Mouse (Mus musculus) cortical plate, adult 2 months (tissue): Measurements from ENCODE around the gene Nsrp1. TPM values are rescaled to one million over a fixed set of nuclear protein-coding genes. Genes with fewer than 3 reads are reported as not detected.

ENCODE experiments used
- H3K27ac ChIP-seq: fragments of 200-500 bp; 2 replicates; pipeline ENCODE4 v1.5.1; 2012; ENCODE audit warnings: low read length, control low read depth, inconsistent platforms; ENCODE audit not compliant: insufficient read depth
- H3K4me1 ChIP-seq: fragments of 200-500 bp; 2 replicates; pipeline ENCODE4 v1.6.1; 2011; ENCODE audit warnings: low read length; ENCODE audit not compliant: control insufficient read depth, insufficient read depth
- H3K4me3 ChIP-seq: fragments of 200-500 bp; 2 replicates; pipeline ENCODE4 v1.5.1; 2011; ENCODE audit warnings: mild to moderate bottlenecking, low read length, control low read depth; ENCODE audit not compliant: insufficient read depth
- CTCF ChIP-seq: fragments of 200-500 bp; IDR thresholded peaks from 2 replicates; pipeline ENCODE4 v1.5.1; 2011; ENCODE audit warnings: mild to moderate bottlenecking, control low read depth, low read length; ENCODE audit not compliant: insufficient read depth; ENCODE audit errors: extremely low read depth
- POLR2A ChIP-seq: fragments of 200-500 bp; IDR thresholded peaks from 2 replicates; pipeline ENCODE4 v1.6.1; 2011; ENCODE audit warnings: mild to moderate bottlenecking, low read length, control low read depth; ENCODE audit not compliant: insufficient read depth; ENCODE audit errors: extremely low read depth
- polyA plus RNA-seq: library from polyadenylated mRNA; depleted of rRNA; stranded (reverse); fragments of >200 nt; gene quantifications from 2 replicates; pipeline ENCODE4 v1.2.3, GENCODE M21; 2012; rRNA removed

Gene Nsrp1
- polyA plus RNA-seq, 1 experiment, result 8.4 TPM

- Histone ChIP-seq H3K4me1 (peaks cover 3% of the 10 kb centered on the region; the same call in 1 of the 2 replicates), H3K4me3 (no peak overlapping the region), H3K27ac (no peak overlapping the region)
- no peak for TF ChIP-seq CTCF
- TF ChIP-seq POLR2A, result no peak
Measured at GRCm38 (mm10) chr11:76995966-76996672, 82.1 kb downstream of the Nsrp1 start.

Other genes starting within 250 kb of the Nsrp1 start
- 29.1 and 30.5 TPM in 2 replicates for gene Cpd, start 231.4 kb downstream of the Nsrp1 start, polyA plus RNA-seq
- gene Tmigd1, start 176.3 kb downstream of the Nsrp1 start, polyA plus RNA-seq, result not detected in 2 replicates
- gene Blmh, start 153.6 kb downstream of the Nsrp1 start, polyA plus RNA-seq, result 37.7 and 38.1 TPM in 2 replicates
- gene Slc6a4, start 79.8 kb downstream of the Nsrp1 start, polyA plus RNA-seq, result 0.04 TPM in 1 of 2 replicates, not detected in the other
- 2.9 and 4.3 TPM in 2 replicates for gene Efcab5, start 110.5 kb upstream of the Nsrp1 start, polyA plus RNA-seq
- 14.9 and 15.0 TPM in 2 replicates for gene Ssh2, start 137.9 kb upstream of the Nsrp1 start, polyA plus RNA-seq